Mouse (Mus musculus): ENCODE results near the gene Tmem171. TPM values are rescaled to one million over a fixed set of nuclear protein-coding genes. Genes with fewer than 3 reads are reported as not detected.

Tmem171 gene
- total RNA-seq (2021) = 10 to 100 TPM in 1 of 2 experiments, 1 to 10 TPM in 1; 3.2 to 10.6 TPM

DNA sequence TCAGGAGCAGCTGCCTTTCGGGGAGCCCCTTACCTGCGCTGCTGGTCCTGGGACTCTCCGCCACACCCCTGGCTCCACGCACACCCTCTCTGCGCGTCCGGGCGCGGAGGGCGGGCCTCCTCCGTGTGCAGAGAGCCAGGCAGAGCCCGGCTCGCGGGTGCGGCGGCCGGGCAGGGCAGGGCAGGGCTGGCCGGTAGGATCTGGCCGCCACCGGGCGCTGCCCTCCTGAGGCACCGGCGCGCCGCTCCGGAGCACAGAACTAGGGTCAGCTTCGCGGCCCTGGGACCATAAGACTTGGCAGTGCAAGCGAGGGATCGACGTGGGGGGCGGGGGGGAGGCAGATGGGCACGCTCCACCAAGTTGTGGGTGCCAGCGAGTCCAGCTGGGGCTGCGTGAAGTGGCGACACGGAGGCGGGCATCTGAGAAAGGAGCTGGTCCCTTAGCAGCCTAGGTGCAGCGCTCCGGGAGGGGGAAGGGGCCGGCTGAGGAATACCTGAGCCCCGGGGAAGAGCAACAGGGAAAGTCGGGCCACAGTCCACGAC is at the start of gene Tmem171:
Tmem171 (minus strand) TSS at position 62 of the 542 bp plus-strand sequence.
- DNase-seq (ENCODE audit: low spot score) = no peak
- intact Hi-C loops (cut with DNase I) = no loop called here

DNA sequence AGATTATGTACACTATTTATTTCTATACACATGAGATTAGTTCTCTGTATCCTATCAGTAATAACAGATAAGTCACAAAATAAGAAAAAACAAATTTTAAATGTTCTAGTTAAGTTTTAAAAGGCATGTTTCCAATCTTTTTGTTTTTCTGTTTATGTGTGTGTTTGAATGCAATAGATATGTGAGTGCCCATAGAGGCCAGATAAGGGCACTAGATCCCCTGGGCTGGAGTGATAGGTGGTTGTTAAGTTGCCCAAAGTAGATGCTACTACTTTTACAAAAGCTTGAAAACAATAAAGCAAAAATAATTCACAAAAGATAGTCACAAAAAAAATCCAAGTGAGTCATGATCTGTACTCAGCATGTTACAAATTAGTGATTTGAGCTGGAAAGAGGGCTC is 49.2 kb upstream of the Tmem171 start:
- no peak for DNase-seq (ENCODE audit: low spot score)
- intact Hi-C loops (cut with DNase I) = no loop called here

DNA sequence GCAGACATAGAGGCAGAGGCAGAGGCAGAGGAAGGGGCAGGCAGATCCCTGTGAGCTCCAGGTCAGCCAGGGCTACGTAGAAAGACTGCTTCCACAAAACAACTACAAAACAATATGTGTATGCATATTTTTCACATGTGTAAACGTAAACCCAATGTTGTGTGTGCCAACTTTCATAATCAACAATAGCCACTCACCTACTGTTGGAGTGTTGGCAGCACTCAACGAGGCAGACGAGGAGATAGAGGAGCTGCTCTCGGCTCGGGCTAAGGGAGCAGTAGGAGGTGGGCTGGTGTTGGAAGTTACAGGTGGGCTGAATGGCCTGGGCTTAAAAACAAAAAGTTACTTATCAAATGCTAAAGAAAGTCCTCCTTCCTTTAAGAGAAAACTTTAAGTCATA is 48.6 kb upstream of the Tmem171 start:
- no peak for DNase-seq (ENCODE audit: low spot score)
- intact Hi-C loops (cut with DNase I) = no loop called here

DNA sequence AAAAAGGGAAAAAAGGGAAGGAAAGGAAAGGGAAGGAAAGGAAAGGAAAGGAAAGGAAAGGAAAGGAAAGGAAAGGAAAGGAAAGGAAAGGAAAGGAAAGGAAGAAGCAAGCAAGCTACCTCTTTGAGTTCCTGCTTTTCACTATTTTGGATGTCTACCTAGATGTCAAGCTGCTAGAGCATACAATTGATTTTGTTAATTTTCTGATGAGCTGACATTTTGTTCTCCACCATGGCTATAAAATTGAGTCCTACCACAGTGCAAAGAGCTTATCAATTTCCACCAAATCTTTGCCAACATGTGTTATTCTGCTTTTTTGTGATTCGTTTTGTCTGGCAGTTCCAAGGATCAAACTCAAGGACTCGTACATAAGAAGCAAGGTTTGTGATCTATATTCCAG is 43.6 kb upstream of the Tmem171 start:
- DNase-seq (ENCODE audit: low spot score) = no peak
- intact Hi-C loops (cut with DNase I) = no loop called here

DNA sequence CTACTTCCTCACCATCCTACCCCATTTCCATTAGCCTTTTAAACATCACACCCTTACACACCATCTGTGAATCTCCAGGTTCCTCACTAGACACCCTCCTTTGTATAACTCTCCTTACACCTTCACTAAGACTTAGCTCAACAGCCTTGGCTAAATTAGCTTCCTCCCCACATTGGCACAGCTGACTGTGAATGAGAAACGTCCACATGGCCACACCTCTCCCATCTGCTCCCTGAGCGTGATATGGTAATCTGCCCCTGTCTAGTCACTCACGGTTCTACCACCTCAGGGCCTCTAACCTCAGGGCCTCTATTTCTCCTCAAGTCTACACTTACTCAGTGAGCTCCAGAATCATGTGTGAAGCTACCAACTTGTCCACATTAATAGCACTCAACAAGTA is 38.7 kb upstream of the Tmem171 start:
- intact Hi-C loops (cut with DNase I) = no loop called here
- no peak for DNase-seq (ENCODE audit: low spot score)

DNA sequence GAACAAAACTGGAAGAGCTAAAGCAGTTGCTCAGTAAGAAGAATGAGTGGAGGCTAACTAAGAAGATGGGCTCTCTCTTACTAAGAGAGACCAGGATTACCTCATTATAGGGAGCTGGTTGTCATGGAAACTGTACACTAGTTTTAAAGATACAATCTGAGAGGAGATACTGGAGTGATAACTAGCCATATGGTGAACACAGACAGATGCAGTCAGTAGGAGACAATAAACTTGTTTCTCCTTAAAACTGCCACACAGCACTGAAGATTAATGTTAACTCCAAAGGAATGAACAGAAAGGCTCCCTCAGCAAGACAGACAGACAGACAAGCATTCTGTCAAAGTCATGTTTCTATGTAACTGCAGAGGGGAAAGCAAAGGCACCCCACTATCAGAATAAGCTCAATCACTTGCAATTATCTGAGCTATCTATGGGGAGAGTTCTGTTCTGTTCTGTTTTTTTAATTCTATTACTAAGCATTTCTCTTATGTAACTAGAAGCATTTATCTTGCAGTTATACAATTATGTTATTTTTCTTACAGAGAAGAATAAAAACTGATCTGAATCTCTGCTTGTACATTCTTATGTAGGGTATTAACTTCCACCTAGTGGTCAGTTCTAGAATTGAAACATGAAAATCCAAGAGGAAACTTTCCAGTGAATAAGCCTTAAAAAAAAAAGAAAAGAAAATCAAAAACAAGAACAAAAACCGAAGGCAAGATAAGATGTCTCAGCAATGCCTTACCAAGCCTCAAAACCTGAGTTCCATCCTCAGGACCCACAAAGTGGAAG is 34.8 kb upstream of the Tmem171 start:
- DNase-seq (ENCODE audit: low spot score) = no peak
- intact Hi-C loops (cut with DNase I) = loop anchor here (5.0 kb wide), 1 partner anchor 132 kb away; no protein-coding TSS in a partner anchor

DNA sequence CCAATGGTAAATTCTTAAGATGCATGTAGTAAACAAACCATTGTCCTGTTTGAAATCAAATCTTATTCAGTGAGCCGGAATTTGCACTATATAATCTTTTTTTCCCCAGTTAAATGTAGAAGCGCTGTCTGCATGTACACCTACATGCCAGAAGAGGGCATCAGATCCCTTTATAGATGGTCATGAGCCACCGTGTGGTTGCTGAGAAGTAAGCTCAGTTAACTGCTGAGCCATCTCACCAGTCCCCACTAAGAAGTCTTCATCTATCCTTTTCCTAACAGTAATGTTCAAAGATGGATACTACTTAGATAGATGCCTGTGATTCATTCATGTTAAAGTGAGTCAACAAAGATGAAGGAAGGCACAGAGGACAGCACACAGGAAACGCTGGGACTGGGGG is 31.9 kb upstream of the Tmem171 start:
- intact Hi-C loops (cut with DNase I) = loop anchor here (5.0 kb wide), 1 partner anchor 129 kb away; no protein-coding TSS in a partner anchor
- no peak for DNase-seq (ENCODE audit: low spot score)

DNA sequence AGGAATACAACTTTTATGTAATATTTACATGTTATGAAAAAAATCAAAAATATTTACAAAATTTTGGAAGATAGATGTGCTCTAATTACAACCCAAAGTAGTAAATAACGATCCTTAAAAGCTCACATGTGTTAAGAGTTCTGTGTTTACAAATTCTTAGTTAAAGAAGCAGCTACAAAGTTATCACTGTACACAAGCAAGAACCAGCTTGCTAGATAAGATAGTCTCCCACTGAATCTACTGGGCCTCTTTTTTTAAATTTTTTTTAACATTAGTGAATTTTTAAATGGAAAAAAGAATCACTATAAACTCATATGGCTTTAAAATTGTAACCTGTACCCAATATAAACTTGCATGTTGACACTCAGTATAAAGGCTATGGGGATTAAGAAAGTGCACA is 28.8 kb upstream of the Tmem171 start:
- intact Hi-C loops (cut with DNase I) = no loop called here
- DNase-seq (ENCODE audit: low spot score) = no peak

DNA sequence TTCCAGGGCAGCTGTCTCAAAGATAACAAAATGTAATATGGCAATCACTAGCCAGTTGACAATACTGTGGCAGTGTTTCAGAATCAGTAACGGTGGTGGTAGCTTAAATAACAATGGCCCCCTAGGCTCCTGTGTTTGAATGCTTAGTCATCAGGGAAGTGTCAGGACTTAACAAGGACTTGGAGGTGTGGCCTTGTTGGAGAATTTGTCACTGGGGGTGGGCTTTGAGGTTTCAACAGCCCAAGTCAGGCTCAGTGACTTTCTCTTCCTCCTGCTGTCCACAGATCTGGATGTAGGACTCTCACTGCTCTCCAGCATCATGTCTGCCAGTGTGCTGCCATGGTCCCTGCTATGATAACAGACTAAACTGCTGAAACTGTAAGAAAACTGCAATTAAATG is 27.7 kb upstream of the Tmem171 start:
- DNase-seq (ENCODE audit: low spot score) = no peak
- intact Hi-C loops (cut with DNase I) = no loop called here

DNA sequence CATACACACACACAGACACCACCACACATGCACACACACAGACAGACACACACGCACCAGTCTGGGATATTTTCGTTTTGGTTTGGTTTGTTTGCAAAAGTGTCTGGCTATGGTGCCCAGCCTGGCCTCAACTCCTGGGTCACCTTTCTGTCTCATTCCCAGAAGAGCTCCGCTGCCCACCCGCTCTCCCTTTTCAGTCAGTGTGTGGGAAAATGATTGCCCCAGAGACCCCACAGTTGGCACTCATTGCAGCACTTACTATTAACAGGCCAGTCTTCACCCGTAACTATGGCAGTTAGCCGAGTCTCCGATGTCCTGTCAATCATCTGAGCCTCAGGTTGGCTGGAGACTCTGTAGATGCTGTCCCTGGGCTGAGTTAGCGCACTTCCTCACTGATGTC is 21.5 kb upstream of the Tmem171 start:
- intact Hi-C loops (cut with DNase I) = no loop called here
- DNase-seq (ENCODE audit: low spot score) = no peak

DNA sequence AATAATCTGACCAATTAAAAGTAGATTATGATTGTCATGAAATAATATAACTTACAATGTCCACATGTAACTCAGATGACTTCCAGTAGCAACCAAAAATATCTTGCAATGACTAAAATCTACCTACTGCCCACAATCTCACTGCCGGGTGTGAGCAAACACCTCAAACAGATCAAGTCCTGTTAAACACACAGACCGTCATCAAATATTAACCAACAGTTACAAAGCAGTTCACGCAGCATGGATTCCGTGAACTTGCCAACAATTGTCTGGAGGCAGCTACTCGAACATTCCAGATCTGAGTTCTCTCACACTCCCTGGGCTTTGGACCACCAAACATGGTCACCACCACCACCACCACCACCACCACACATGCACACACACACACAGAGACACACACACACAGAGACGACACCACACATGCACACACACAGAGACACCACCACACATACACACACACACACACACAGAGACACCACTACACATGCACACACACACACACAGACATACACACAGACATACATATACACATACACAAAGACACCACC is 20.9 kb upstream of the Tmem171 start:
- intact Hi-C loops (cut with DNase I) = no loop called here
- DNase-seq (ENCODE audit: low spot score) = no peak

DNA sequence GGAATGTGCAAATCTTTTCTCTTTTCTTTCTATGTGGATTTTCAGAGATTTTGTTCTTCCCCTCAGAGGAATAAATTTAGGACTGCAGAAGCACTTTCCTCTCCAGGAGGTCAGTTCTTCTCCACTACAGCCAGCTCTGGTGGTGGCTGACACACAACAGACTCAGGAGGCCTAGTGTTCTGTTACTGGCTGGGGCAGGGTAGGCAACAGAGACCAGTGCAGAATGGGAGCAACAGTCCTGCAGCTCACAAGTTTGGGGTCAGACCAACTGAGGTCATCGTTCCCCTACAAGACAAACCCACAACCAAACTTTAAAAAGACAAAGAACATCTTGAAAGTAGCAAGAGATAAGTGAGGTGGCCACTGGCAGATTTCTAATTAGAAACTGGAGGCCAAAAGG is 16.0 kb upstream of the Tmem171 start:
- DNase-seq (ENCODE audit: low spot score) = no peak
- intact Hi-C loops (cut with DNase I) = no loop called here

DNA sequence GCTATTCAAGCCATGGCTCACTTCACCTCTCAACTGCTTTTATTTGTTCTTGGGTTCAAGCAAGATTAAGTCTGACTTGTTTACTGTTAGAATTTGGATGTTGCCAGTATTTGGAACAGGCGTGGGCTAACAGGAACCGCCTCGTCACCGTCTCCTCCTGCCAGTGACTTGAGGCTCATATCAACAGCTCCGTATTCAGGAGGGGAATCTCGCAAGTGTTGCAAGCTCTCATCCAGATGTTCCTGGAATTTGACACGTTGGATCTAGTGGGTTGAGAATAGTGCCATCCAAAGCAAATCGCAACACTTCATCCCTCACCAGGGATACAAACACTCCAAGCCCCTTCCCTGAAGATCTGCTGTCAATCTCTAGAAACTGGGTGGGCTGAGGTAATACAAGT is 15.6 kb upstream of the Tmem171 start:
- no peak for DNase-seq (ENCODE audit: low spot score)
- intact Hi-C loops (cut with DNase I) = no loop called here

DNA sequence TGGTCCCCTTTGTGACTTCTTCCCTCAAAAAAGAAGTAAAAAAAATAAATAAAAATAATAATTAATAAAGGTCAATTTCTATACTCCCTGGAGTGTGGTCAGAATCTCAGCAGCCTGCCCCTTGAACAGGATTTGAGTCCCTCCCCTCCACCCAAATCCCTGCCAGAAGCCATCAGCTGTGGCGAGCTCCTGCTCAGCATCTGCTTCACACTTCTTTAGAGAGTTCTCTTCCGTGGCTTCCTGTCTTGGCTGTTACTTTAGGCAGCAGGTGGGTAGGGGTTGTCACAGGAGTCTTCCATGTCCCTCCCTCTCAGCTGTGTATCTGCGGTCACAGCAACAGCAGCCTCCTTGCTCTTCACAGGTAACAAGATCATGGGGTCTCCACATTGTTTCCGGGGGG is 10.9 kb upstream of the Tmem171 start:
- no peak for DNase-seq (ENCODE audit: low spot score)
- intact Hi-C loops (cut with DNase I) = no loop called here

DNA sequence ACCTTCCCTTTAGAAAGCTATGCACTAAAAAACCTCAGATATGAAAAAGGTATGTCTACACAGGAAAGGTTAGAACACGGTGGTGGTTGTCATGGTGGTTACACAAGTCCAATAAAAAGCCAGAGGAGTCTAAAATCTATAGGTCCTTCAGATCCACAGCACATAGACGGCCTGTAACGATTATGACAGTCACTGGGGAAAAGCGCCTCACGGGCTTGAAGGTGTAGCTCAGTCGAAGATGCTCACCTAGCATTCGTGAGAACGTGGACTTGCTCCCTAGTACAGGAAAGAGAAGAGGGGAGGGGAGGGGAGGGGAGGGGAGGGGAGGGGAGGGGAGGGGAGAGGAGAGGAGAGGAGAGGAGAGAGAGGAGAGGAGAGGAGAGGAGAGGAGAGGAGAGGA is 9.2 kb upstream of the Tmem171 start:
- intact Hi-C loops (cut with DNase I) = no loop called here
- DNase-seq (ENCODE audit: low spot score) = no peak

DNA sequence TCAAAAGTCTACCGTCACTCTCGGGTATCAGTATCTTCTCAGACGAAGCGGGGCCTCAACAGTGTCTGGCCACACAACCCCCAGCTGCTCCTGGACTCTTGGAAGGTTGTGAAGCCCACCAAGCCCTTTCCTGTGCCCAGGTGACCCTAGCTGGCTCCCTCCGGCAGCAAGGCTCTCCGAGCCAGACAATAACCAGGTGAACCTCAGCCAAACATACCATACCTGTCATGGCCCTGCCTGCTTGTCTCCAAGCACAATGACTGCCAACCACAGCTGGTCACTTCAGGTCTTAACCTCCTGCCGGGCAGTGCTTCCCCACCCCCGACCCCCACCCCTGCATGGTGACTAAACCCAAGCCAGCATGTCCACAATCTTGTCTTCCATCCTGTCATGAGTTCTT is 7.7 kb upstream of the Tmem171 start:
- intact Hi-C loops (cut with DNase I) = no loop called here
- no peak for DNase-seq (ENCODE audit: low spot score)

DNA sequence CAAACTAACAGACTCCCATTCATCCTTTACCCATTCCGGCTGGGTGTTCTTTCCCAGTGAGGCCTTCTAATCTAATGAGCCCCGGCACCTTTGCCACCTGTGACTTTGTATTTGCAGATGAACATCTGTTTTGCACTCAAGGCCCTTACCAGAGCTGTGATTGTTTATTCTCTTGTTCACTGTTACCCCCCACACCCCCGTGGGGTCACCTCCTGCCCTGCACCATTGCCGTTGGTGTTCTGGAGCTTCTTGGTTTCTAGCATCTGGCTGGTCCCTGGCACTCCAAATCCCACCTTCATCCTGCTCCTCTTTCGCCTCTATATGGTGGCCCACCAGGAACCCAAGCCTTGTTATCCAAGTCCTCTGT is 6.7 kb upstream of the Tmem171 start:
- DNase-seq (ENCODE audit: low spot score) = no peak
- intact Hi-C loops (cut with DNase I) = no loop called here

DNA sequence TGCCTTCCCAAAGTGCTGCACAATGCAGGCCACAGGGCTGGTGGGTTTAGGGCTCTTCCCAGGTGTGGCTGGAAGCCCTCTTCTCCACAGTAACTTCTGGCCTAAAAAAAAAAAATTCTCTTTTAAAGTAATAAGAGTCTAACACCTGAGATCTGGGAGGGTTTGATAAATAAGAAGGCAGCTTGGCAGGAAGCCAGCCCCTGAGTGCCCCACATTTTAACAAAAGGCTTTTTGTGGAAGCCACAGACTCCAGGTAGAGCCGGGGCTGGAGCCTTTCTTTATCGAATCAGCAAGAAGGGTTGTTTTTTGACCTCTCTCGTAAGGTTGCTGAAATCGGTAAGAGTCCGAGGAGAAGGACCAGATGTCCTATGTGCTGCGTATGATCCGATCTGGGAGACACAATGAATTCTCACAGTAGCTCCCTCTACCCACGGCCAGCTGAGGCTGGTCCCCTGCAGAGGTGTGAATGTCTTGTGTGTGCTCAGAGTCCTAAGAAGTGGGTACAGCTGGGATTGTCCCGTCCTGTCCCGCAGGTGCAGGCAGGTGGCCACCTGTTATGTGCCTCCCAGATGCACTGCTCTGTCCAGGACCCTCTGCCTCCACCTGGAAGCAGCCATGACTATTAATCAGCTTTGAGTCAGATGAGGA is 6.2 kb upstream of the Tmem171 start:
- intact Hi-C loops (cut with DNase I) = no loop called here

DNA sequence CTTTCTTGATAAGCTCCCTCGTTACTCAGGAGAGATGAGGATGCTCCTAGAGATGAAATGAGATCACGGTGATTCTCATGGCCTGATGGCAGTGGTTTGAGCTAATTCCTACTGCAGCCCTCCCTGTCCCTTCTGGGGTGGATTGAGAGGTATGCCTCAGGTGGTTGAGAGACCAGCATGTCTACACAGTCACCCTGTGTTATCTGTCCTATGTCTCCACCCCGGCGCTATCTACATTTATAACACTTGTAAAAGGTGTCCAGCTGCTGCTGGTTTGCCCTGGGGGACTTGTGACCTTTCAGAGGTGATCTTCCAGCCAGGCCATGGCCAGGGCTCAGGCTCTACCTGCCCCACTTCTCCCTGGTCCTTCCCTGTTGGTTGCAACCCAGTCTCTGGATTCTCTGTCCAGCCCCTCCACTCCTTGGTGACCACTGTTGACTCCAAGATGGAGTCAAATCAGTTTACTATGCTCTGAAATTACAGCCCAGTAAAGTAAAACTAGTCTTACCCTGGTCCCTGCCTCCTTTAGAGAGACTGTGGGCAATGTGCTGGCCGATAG is 5.4 kb upstream of the Tmem171 start:
- intact Hi-C loops (cut with DNase I) = no loop called here
- DNase-seq (ENCODE audit: low spot score) = no peak

More for the DNA sequence above, 6.2 kb upstream of the Tmem171 start:
- DNase-seq (ENCODE audit: low spot score) = no peak

DNA sequence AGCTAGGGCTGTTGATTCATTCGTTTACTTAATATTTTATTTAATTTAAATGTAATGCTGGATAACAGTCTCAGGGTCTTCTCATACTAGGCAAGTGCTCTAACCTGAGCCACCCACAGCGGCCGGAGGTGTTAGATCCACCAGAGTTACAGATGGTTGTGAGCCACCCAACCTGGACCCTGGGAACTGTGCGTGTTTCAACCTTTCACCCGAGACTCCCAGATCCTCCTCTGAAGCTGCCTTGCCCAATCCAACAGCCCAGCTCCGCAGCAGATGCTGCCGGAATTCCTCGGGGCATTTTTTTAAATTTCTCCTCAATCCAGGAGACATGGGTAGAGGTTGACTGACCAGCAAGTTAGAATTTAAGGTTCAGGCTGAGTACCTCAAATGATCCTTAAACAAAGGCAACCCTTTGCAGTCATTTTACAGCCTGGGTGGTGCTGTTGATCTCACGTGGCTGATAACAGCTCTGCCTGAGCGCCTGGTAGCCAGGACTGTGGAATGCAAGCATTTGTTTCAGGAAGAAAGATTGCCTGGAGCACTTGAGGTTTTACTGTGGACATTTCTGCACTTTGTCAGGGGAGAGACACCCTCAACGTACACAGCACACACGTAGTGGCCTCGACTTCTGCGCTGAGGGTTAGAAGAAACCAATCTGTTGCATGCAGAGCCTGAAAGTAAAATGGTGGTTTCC is 4.6 kb upstream of the Tmem171 start:
- DNase-seq (ENCODE audit: low spot score) = no peak

More for the DNA sequence above, 4.6 kb upstream of the Tmem171 start:
- intact Hi-C loops (cut with DNase I) = no loop called here

All from heart, postnatal 25 days (tissue).